Mouse (Mus musculus) hindbrain, embryonic 16.5 days (tissue): Measurements from ENCODE around the gene Rps27l. TPM values are rescaled to one million over a fixed set of nuclear protein-coding genes. Genes with fewer than 3 reads are reported as not detected.

Experiments
- ATAC-seq: fragments of 200-750 bp; cut with Nextera tagmentation; 2 replicates; pipeline ENCODE4 v1.8.0; 2017; ENCODE audit warnings: moderate TSS enrichment, moderate library complexity
- H3K27ac ChIP-seq: fragments of 300-500 bp; sonication (generic); 2 replicates; pipeline ENCODE4 v1.5.1; 2014; ENCODE audit warnings: low read depth, mild to moderate bottlenecking, control low read depth, low read length, moderate library complexity
- H3K27me3 ChIP-seq: fragments of 300-500 bp; sonication (generic); replicated peaks from 2 replicates; pipeline ENCODE4 v1.6.1; 2014; ENCODE audit warnings: low read length; ENCODE audit not compliant: control insufficient read depth, insufficient read depth
- H3K36me3 ChIP-seq: fragments of 300-500 bp; sonication (generic); 2 replicates; pipeline ENCODE4 v1.6.1; 2014; ENCODE audit warnings: mild to moderate bottlenecking, low read length, moderate library complexity, mixed read lengths; ENCODE audit not compliant: control insufficient read depth, insufficient read depth
- H3K4me1 ChIP-seq: fragments of 300-500 bp; sonication (generic); 2 replicates; pipeline ENCODE4 v1.6.1; 2014; ENCODE audit warnings: low read depth, low read length; ENCODE audit not compliant: control insufficient read depth, insufficient read depth
- H3K4me2 ChIP-seq: fragments of 300-500 bp; sonication (generic); 2 replicates; pipeline ENCODE4 v1.6.1; 2014; ENCODE audit warnings: mild to moderate bottlenecking, low read length, control low read depth, moderate library complexity
- H3K4me3 ChIP-seq: fragments of 300-500 bp; sonication (generic); 2 replicates; pipeline ENCODE4 v1.5.1; 2014; ENCODE audit warnings: mild to moderate bottlenecking, low read length, control low read depth, moderate library complexity
- H3K9ac ChIP-seq: fragments of 300-500 bp; sonication (generic); 2 replicates; pipeline ENCODE4 v1.6.1; 2014; ENCODE audit warnings: low read depth, mild to moderate bottlenecking, control low read depth, low read length, moderate library complexity
- H3K9me3 ChIP-seq: fragments of 300-500 bp; sonication (generic); 2 replicates; pipeline ENCODE4 v1.6.1; 2014; ENCODE audit warnings: mild to moderate bottlenecking, low read length, moderate library complexity; ENCODE audit not compliant: control insufficient read depth
- WGBS: fragments of 180-500 bp; shearing (Covaris S2); extraction: QIAGEN DNeasy Blood & Tissue Kit; methylation state at CpG from one replicate; pipeline ENCODE4 v1.1.7; 2014; 5-methylcytosine and 5-hydroxymethylcytosine counted together
- polyA plus RNA-seq: library from polyadenylated mRNA; unstranded; fragments of >200 nt; fragmentation: Nextera tagmentation; extraction: Ambion mirVana; gene quantifications from 2 replicates; pipeline ENCODE4 v1.2.1, GENCODE M21; 2015

The Rps27l gene
- polyA plus RNA-seq, 1 experiment from 2014 or later = 212 TPM

- Histone ChIP-seq H3K9ac (no peak overlapping the region), H3K27ac (no peak overlapping the region), H3K4me2 (no peak overlapping the region), H3K4me1 (no peaks in the 10 kb centered on the region), H3K9me3 (no peaks in the 10 kb centered on the region), H3K4me3 (no peak overlapping the region), H3K27me3 (no peaks in the 10 kb centered on the region), H3K36me3 (peaks cover 17% of the 10 kb centered on the region)
- no peak for ATAC-seq
- 91% methylated on average over 8 of the region's 8 CpGs for WGBS
Observed at GRCm38 (mm10) chr9:66967492-66967891, 21.6 kb downstream of the Rps27l start.

GRCm38 (mm10) chr9:66971116-66971515 is 25.2 kb downstream of the Rps27l start:
- peaks cover 14% of the 10 kb centered on the region for H3K36me3 ChIP-seq
- H3K4me1 ChIP-seq = peaks cover 10% of the 10 kb centered on the region; the same call in 1 of the 2 replicates
- H3K27me3 ChIP-seq = no peaks in the 10 kb centered on the region
- no peak for ATAC-seq
- H3K4me2 ChIP-seq = no peak overlapping the region
- no peaks in the 10 kb centered on the region for H3K9me3 ChIP-seq
- H3K27ac ChIP-seq = no peak overlapping the region
- 89% methylated on average over 8 of the region's 8 CpGs for WGBS
- H3K9ac ChIP-seq = no peak overlapping the region
- H3K4me3 ChIP-seq = no peak overlapping the region

GRCm38 (mm10) chr9:66974721-66975225 is 28.9 kb downstream of the Rps27l start:
- Histone ChIP-seq H3K27me3 (no peaks in the 10 kb centered on the region), H3K4me3 (peak overlapping the region; percentile 92), H3K9ac (peak overlapping the region; percentile 95), H3K9me3 (no peaks in the 10 kb centered on the region), H3K27ac (peak overlapping the region; percentile 93), H3K4me1 (peaks cover 10% of the 10 kb centered on the region; the same call in 1 of the 2 replicates), H3K4me2 (peak overlapping the region; percentile 65), H3K36me3 (peaks cover 7% of the 10 kb centered on the region)
- ATAC-seq = peak; percentile 85
- WGBS = under 1% methylated on average over 28 of the region's 41 CpGs

- Histone ChIP-seq H3K9me3 (no peaks in the 10 kb centered on the region), H3K27me3 (no peaks in the 10 kb centered on the region), H3K4me2 (peak within 1 kb of the TSS; percentile 65), H3K4me3 (peak within 1 kb of the TSS; percentile 92), H3K36me3 (peaks cover 4% of the 10 kb centered on the region; the same call in 1 of the 2 replicates), H3K4me1 (peaks cover 10% of the 10 kb centered on the region; the same call in 1 of the 2 replicates), H3K9ac (peak within 1 kb of the TSS; percentile 95), H3K27ac (peak within 1 kb of the TSS; percentile 93)
- 0% methylated on average over 14 of the region's 32 CpGs for WGBS
- ATAC-seq = peak; percentile 98
Observed at GRCm38 (mm10) chr9:66975239-66975645, 29.4 kb downstream of the Rps27l start, which contains the start of gene Lactb. TSS of gene Lactb (minus strand) at chr9:66975484.

GRCm38 (mm10) chr9:66977121-66977520 is 31.2 kb downstream of the Rps27l start:
- WGBS = 81% methylated on average over 5 of the region's 5 CpGs
- no peak for ATAC-seq
- peaks cover 10% of the 10 kb centered on the region; the same call in 1 of the 2 replicates for H3K4me1 ChIP-seq
- H3K4me2 ChIP-seq = no peak overlapping the region
- H3K4me3 ChIP-seq = no peak overlapping the region
- no peak overlapping the region for H3K9ac ChIP-seq
- no peaks in the 10 kb centered on the region for H3K36me3 ChIP-seq
- no peak overlapping the region for H3K27ac ChIP-seq
- H3K9me3 ChIP-seq = no peaks in the 10 kb centered on the region
- H3K27me3 ChIP-seq = no peaks in the 10 kb centered on the region

GRCm38 (mm10) chr9:66977982-66978381 is 32.1 kb downstream of the Rps27l start:
- Histone ChIP-seq H3K27ac (no peak overlapping the region), H3K27me3 (no peaks in the 10 kb centered on the region), H3K4me3 (no peak overlapping the region), H3K4me2 (no peak overlapping the region), H3K9me3 (no peaks in the 10 kb centered on the region), H3K36me3 (no peaks in the 10 kb centered on the region), H3K4me1 (peaks cover 10% of the 10 kb centered on the region; the same call in 1 of the 2 replicates), H3K9ac (no peak overlapping the region)
- 91% methylated on average over 1 of the region's 1 CpGs for WGBS
- no peak for ATAC-seq

GRCm38 (mm10) chr9:66978468-66978867 is 32.6 kb downstream of the Rps27l start:
- no peak for ATAC-seq
- Histone ChIP-seq H3K36me3 (no peaks in the 10 kb centered on the region), H3K27me3 (no peaks in the 10 kb centered on the region), H3K4me3 (no peak overlapping the region), H3K4me1 (peaks cover 10% of the 10 kb centered on the region; the same call in 1 of the 2 replicates), H3K27ac (no peak overlapping the region), H3K9ac (no peak overlapping the region), H3K9me3 (no peaks in the 10 kb centered on the region), H3K4me2 (no peak overlapping the region)
- 74% methylated on average over 1 of the region's 1 CpGs for WGBS

GRCm38 (mm10) chr9:66980458-66980857 is 34.6 kb downstream of the Rps27l start:
- no peaks in the 10 kb centered on the region for H3K9me3 ChIP-seq
- no peak for ATAC-seq
- WGBS = 10% methylated on average over 5 of the region's 5 CpGs
- H3K27me3 ChIP-seq = no peaks in the 10 kb centered on the region
- H3K9ac ChIP-seq = no peak overlapping the region
- H3K27ac ChIP-seq = no peak overlapping the region
- no peaks in the 10 kb centered on the region for H3K36me3 ChIP-seq
- no peak overlapping the region for H3K4me2 ChIP-seq
- H3K4me1 ChIP-seq = peaks cover 6% of the 10 kb centered on the region; the same call in 1 of the 2 replicates
- H3K4me3 ChIP-seq = no peak overlapping the region

- Histone ChIP-seq H3K36me3 (no peaks in the 10 kb centered on the region), H3K4me2 (no peak overlapping the region), H3K4me1 (no peaks in the 10 kb centered on the region), H3K27ac (no peak overlapping the region), H3K9ac (no peak overlapping the region), H3K9me3 (no peaks in the 10 kb centered on the region), H3K4me3 (no peak overlapping the region), H3K27me3 (no peaks in the 10 kb centered on the region)
- 74% methylated on average over 7 of the region's 7 CpGs for WGBS
- ATAC-seq = no peak
Observed at GRCm38 (mm10) chr9:66982085-66982484, 36.2 kb downstream of the Rps27l start.
